Mouse (Mus musculus): ENCODE data around the gene Ifnar2. TPM values are rescaled to one million over a fixed set of nuclear protein-coding genes. Genes with fewer than 3 reads are reported as not detected.
A peak's percentile ranks its signal among the peaks of the same experiment; 100 is the strongest.
"Not testable (repeated sequence)": the region's sequence is repeated elsewhere in the genome, so short reads cannot be mapped to it uniquely, and the experiment has no call there.

Gene Ifnar2
- polyA plus RNA-seq, 1 experiment from 2014 or later, result 35.3 TPM

DNA sequence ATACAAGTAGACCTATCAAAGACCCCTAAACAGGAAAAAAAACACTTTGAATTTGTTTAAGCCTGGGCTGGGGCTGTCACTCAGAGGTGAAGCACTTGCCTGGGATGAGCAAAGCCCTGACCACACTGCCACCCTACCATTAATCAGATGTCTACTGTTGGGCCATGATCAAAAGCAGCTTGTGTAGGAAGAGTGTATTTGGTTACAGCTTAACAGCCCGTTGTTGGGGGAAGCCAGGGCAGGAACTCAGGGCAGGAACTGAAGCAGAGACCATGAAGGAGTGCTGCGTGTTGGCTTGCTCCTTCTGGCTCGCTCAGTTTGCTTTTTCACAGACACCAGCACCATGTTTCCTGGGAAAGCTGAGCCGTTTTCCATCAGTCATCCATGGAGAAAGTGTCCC lies 54.0 kb downstream of the Ifnar2 start:
- 82% methylated on average over 4 of the region's 4 CpGs for WGBS
- H3K27me3 ChIP-seq (ENCODE audit: low read depth, poor library complexity, severe bottlenecking), result no peaks in the 10 kb centered on the region
- H3K9me3 ChIP-seq (replicated peaks), result no peaks in the 10 kb centered on the region
- H3K36me3 ChIP-seq, result peaks cover 9% of the 10 kb centered on the region; the same call in 1 of the 2 replicates
- peaks cover 14% of the 10 kb centered on the region for H3K4me1 ChIP-seq
- H3K4me3 ChIP-seq, result no peak overlapping the region
- H3K27ac ChIP-seq, result no peak overlapping the region
- DNase-seq (ENCODE audit: low spot score), result no peak

DNA sequence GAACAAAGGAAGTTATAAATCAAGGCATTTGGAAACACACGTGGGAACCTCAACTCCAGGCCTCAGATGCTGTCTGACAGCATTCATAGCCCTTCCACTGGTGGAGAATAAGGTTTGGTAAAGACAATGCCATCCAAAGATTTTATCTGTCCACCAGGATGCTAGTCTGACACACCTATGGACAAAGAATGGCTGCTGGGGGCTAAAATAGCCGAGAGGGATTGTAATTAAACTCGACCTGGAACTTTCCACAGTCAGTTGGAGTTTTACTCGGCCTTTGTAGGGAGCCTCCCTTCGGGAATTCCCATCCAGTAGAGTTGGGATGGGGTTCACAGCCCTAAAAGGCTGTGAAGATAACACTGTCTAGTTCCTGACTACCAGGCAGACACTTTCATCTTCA lies 54.9 kb downstream of the Ifnar2 start:
- 72% methylated on average over 5 of the region's 5 CpGs for WGBS
- DNase-seq (ENCODE audit: low spot score), result no peak
- Histone ChIP-seq H3K4me3 (no peak overlapping the region), H3K9me3 (replicated peaks) (no peaks in the 10 kb centered on the region), H3K4me1 (peaks cover 14% of the 10 kb centered on the region), H3K36me3 (peaks cover 9% of the 10 kb centered on the region; the same call in 1 of the 2 replicates), H3K27me3 (ENCODE audit: low read depth, poor library complexity, severe bottlenecking) (no peaks in the 10 kb centered on the region), H3K27ac (no peak overlapping the region)

DNA sequence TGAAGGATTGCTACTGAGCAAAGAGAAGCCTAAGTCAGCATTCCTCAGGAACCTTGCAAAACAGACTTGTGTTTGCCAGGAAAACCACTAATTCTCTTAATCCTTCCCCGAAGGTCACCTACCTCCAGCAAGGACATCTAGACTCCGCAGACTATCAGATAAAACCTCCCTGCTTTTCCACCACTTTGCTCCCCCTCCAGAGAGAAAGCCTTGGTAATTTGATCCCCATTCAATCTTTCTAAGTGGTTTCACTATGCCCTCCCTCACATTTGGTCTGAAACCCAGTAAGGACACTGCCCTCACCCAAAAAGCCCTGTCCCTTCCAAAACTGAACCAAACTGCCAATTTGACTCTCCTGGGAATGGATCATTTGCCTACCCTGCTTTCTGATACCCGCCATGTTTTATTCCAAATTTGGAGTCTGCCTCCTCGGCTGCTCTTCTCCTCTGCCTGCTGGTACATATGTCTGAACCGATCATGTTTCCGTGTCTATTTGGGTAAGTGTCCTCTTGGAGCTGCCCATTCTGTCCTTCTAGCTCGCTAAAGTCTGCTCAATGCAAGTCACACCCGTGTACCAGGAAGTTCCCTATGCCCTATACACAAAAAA lies 55.8 kb downstream of the Ifnar2 start:
- no peaks in the 10 kb centered on the region for H3K27me3 ChIP-seq (ENCODE audit: low read depth, poor library complexity, severe bottlenecking)
- peaks cover 14% of the 10 kb centered on the region for H3K4me1 ChIP-seq
- H3K4me3 ChIP-seq, result no peak overlapping the region
- H3K27ac ChIP-seq, result no peak overlapping the region
- H3K36me3 ChIP-seq, result peaks cover 9% of the 10 kb centered on the region; the same call in 1 of the 2 replicates
- WGBS, result 71% methylated on average over 8 of the region's 8 CpGs
- DNase-seq (ENCODE audit: low spot score), result no peak
- H3K9me3 ChIP-seq (replicated peaks), result no peaks in the 10 kb centered on the region

DNA sequence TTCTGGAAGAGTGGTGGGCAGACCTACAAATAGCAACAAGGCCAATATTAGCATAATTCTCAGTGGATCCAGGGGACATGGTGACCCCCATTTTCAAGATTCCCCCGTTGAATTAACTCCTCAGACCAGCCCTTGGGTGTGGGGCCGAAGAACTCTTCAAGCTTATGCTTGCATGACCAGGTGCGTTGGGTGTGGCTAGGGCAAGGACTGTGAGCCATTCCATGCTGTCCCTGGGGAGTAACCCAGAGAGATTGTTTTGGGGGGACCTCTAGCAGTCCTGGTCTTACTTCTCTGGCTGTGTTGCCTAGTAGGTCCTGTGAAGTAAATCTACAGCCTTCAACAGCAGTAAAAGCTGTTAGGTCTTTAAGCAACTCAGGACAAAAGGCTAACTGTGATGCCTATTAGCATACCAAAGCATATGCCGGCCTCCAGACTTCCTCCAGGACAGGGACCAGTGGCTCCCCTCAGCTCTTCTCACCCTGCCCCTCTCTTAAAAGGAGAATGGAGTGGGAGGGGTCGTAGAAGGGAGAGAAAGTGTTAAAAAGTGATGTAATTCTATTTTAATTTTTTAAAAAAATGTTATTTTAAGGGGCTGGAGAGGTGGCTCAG lies 60.2 kb downstream of the Ifnar2 start:
- 35% methylated on average over 5 of the region's 5 CpGs for WGBS
- Histone ChIP-seq H3K4me3 (no peak overlapping the region), H3K27ac (no peak overlapping the region), H3K4me1 (peaks cover 9% of the 10 kb centered on the region), H3K36me3 (no peaks in the 10 kb centered on the region), H3K9me3 (replicated peaks) (no peaks in the 10 kb centered on the region), H3K27me3 (ENCODE audit: low read depth, poor library complexity, severe bottlenecking) (no peaks in the 10 kb centered on the region)
- no peak for DNase-seq (ENCODE audit: low spot score)

DNA sequence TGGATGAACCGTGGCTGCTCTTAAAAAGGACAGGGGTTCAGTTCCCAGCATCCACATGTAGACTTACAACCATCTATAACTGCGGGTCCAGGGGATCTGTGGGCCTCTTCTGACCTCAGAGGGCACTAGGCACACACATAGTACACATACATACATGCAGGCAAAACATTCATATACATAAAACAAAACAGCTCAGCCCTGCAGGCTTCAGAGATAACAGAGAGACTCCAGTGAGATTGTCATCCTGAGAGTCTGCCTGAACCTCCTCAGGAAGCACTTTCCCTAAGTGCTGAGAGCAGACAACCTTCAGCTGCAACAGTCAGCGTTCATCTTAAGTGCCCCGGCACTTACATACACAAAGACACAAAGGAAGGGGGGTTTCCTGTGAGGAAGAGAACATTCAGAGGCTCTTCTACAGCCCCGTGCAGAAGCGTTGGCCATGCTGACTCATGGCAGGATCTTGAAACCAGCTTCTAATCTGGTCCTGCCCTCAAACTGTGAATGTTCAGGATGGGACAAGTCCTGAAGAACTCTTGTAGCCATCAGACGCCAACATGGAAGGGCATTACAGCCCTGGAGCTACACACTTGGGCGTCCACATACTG lies 60.8 kb downstream of the Ifnar2 start:
- Histone ChIP-seq H3K4me1 (peaks cover 3% of the 10 kb centered on the region), H3K27ac (no peak overlapping the region), H3K9me3 (replicated peaks) (no peaks in the 10 kb centered on the region), H3K36me3 (no peaks in the 10 kb centered on the region), H3K4me3 (no peak overlapping the region), H3K27me3 (ENCODE audit: low read depth, poor library complexity, severe bottlenecking) (no peaks in the 10 kb centered on the region)
- DNase-seq (ENCODE audit: low spot score), result no peak
- WGBS, result 62% methylated on average over 8 of the region's 8 CpGs

DNA sequence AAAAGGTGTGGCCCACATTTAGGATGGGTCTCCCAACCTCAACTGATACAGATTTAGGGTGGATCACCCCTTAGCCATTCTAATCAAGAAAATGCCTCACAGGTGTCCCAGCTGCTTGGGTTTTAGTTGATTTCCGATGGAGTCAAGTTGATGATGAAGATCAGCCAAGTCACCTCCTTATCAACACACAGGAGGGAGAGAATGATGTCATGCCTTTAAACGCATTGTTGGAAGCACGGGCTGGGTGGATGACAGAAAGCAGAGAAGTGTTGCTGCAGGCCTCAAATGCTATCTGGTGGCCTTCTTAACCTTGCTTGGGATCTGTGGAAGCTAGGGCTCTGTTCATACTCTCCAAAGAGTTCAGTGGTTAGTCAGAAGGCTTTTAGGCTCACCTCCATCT lies 61.5 kb downstream of the Ifnar2 start:
- WGBS, result 87% methylated on average over 3 of the region's 3 CpGs
- no peaks in the 10 kb centered on the region for H3K9me3 ChIP-seq (replicated peaks)
- 0 out of 2 replicates have a peak, but pooled peaks cover 2% of the 10 kb centered on the region for H3K4me1 ChIP-seq
- no peak for DNase-seq (ENCODE audit: low spot score)
- H3K36me3 ChIP-seq, result no peaks in the 10 kb centered on the region
- no peak overlapping the region for H3K4me3 ChIP-seq
- no peak overlapping the region for H3K27ac ChIP-seq
- no peaks in the 10 kb centered on the region for H3K27me3 ChIP-seq (ENCODE audit: low read depth, poor library complexity, severe bottlenecking)

DNA sequence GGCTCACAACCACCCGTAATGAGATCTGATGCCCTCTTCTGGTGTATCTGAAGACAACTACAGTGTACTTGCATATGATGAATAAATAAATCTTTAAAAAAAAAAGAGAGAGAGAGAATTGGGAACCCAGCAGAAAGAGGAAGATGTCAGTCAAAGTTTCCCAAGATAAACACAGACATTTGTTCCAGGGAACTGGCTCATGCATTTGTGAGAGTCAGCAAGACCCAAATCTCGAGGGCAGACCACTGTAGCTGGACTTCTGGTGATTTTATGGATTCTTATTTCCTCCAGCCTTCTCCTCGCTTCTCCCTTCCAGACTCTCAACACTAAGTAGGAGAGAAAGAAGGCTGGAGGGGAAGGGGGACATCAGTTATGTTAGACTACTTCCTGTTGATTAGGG lies 65.5 kb downstream of the Ifnar2 start:
- 76% methylated on average over 3 of the region's 3 CpGs for WGBS
- Histone ChIP-seq H3K4me1 (peaks cover 8% of the 10 kb centered on the region), H3K9me3 (replicated peaks) (no peaks in the 10 kb centered on the region), H3K4me3 (no peak overlapping the region), H3K27ac (no peak overlapping the region), H3K36me3 (no peaks in the 10 kb centered on the region), H3K27me3 (ENCODE audit: low read depth, poor library complexity, severe bottlenecking) (no peaks in the 10 kb centered on the region)
- no peak for DNase-seq (ENCODE audit: low spot score)

DNA sequence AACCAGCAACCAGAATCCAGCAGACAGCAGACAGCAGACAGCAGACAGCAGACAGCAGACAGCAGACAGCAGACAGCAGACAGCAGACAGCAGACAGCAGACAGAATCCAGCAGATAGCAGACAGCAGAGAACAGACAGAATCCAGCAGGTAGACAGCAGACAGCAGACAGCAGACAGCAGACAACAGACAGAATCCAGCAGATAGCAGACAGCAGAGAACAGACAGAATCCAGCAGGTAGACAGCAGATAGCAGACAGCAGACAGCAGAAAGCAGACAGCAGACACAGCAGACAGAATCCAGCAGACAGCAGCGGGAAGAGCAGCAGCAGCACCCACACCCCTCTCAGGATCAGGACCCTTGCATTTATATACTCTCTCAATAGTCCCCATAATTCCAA lies 66.0 kb downstream of the Ifnar2 start:
- not testable (repeated sequence) for H3K36me3 ChIP-seq; H3K4me3 ChIP-seq; DNase-seq (ENCODE audit: low spot score); H3K27ac ChIP-seq; H3K9me3 ChIP-seq (replicated peaks); H3K27me3 ChIP-seq (ENCODE audit: low read depth, poor library complexity, severe bottlenecking)
- peaks cover 11% of the 10 kb centered on the region for H3K4me1 ChIP-seq
- WGBS, result 77% methylated on average over 1 of the region's 1 CpGs

DNA sequence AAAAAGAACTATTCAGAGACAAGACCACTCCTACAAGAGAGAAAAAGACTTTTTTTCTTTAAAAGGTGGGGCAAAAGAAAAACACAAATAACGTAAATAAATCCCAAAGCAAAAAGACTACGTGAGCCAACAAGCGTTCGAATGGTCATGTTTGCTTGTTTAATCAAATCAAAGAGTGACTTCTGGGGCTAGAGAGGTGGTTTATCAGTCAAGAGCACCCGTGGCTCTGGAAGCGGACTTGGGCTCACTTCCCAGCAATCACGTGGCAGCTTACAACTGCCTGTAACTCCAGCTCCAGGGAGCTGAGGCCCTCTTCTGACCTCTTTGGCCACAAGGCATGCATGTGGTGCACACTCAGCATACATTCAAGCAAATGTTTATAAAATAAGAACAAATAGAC lies 68.8 kb downstream of the Ifnar2 start:
- WGBS, result 78% methylated on average over 7 of the region's 7 CpGs
- Histone ChIP-seq H3K4me3 (no peak overlapping the region), H3K27ac (peak overlapping the region; percentile 14; the same call in 1 of the 2 replicates), H3K27me3 (ENCODE audit: low read depth, poor library complexity, severe bottlenecking) (no peaks in the 10 kb centered on the region), H3K9me3 (replicated peaks) (no peaks in the 10 kb centered on the region), H3K36me3 (no peaks in the 10 kb centered on the region), H3K4me1 (peaks cover 11% of the 10 kb centered on the region)
- no peak for DNase-seq (ENCODE audit: low spot score)

DNA sequence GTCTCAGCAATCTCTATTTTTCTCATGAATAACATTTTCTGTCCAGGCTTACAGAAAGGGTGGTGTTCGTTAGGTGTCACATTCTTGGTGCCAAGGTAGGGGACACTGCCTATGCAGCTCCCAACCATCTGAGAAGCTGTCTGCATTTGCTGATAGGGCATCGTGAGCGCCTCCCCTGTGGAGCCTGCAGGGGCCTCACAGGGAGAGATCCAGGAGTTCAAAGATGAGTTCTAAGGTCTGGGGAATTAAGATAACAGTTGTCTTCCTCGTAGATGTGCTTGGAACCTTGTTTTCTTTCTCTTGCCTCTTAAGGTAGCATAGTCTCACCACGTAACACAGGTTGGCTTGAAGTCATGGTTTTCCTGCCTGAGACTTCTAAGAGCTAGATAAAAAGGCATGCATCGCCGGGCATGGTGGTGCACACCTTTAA lies 69.2 kb downstream of the Ifnar2 start:
- Histone ChIP-seq H3K9me3 (replicated peaks) (no peaks in the 10 kb centered on the region), H3K36me3 (no peaks in the 10 kb centered on the region), H3K27me3 (ENCODE audit: low read depth, poor library complexity, severe bottlenecking) (no peaks in the 10 kb centered on the region), H3K4me1 (peaks cover 11% of the 10 kb centered on the region), H3K4me3 (no peak overlapping the region), H3K27ac (no peak overlapping the region; the same call in 1 of the 2 replicates)
- WGBS, result 82% methylated on average over 7 of the region's 7 CpGs
- DNase-seq (ENCODE audit: low spot score), result no peak

DNA sequence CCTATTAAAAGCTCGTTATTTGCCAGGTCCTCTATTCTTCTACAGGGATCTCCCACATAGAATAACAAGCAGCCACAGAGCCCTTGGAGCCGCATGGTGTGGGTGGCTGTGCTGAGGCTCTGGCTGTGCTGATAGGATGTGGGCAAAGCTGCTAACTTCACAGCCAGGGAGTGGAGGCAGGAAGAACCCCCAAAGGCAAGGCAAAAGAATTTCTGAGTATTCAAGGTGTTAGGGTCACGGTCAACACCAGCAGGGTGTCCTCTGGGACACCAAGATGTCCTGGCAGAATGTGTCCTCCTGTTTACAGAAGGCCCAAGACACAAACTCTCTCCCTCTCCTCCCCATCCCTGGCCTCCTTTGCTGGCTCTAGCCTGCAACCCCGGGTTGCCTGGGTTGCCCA lies 69.9 kb downstream of the Ifnar2 start:
- Histone ChIP-seq H3K27ac (peak overlapping the region; percentile 58; the same call in 1 of the 2 replicates), H3K36me3 (no peaks in the 10 kb centered on the region), H3K4me3 (no peak overlapping the region), H3K4me1 (peaks cover 17% of the 10 kb centered on the region), H3K27me3 (ENCODE audit: low read depth, poor library complexity, severe bottlenecking) (no peaks in the 10 kb centered on the region), H3K9me3 (replicated peaks) (no peaks in the 10 kb centered on the region)
- DNase-seq (ENCODE audit: low spot score), result no peak
- 75% methylated on average over 4 of the region's 4 CpGs for WGBS

DNA sequence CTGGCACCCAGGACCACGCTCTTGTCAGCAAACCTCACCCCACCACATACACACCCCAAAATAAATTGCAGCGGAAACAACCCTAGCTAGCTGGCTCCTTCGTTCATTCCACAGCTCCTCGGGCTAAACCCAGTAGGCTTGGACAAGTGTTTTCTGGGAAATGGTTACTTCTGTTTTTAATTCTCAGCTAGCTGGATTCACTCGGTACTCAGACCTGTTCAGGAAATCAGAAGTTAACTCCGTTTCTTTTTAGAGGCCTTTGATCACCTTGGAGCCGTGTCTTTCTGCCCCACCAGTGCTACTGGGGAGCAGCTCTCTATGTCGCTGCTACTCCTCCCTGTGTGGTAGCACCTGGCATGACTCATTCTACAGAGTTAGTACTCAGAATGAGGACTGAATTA lies 70.6 kb downstream of the Ifnar2 start:
- 73% methylated on average over 8 of the region's 8 CpGs for WGBS

DNA sequence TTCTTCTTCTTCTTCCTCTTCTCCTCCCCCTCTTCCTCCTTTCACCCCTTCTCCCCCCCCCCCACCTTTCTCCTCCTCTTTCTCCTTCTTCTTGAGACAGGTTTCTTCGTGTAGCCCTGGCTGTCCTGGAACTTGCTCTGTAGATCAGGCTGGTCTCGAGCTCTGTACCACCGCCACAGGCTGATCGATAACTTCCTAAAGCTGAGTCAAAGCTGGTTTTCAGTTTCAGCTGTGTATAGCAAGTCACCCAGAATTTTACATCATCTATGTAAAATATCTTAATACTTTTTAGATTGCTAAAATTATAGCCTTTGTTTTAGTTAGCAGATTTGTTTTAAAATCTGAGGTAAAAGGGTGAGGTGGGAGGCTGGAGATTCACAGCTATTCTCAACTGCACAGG lies 72.3 kb downstream of the Ifnar2 start:
- H3K9me3 ChIP-seq (replicated peaks), result no peaks in the 10 kb centered on the region
- no peaks in the 10 kb centered on the region for H3K36me3 ChIP-seq
- no peak overlapping the region for H3K4me3 ChIP-seq
- WGBS, result 90% methylated on average over 4 of the region's 4 CpGs
- H3K27ac ChIP-seq, result no peak overlapping the region
- no peak for DNase-seq (ENCODE audit: low spot score)
- no peaks in the 10 kb centered on the region for H3K27me3 ChIP-seq (ENCODE audit: low read depth, poor library complexity, severe bottlenecking)
- peaks cover 14% of the 10 kb centered on the region for H3K4me1 ChIP-seq

More for the DNA sequence above, 70.6 kb downstream of the Ifnar2 start:
- H3K9me3 ChIP-seq (replicated peaks), result no peaks in the 10 kb centered on the region
- H3K36me3 ChIP-seq, result no peaks in the 10 kb centered on the region
- no peak for DNase-seq (ENCODE audit: low spot score)
- H3K27me3 ChIP-seq (ENCODE audit: low read depth, poor library complexity, severe bottlenecking), result no peaks in the 10 kb centered on the region
- H3K4me3 ChIP-seq, result no peak overlapping the region
- H3K4me1 ChIP-seq, result peaks cover 17% of the 10 kb centered on the region
- H3K27ac ChIP-seq, result peak overlapping the region; percentile 58; the same call in 1 of the 2 replicates
